Mouse (Mus musculus): Measurements from ENCODE around the gene Vps53. TPM values are rescaled to one million over a fixed set of nuclear protein-coding genes. Genes with fewer than 3 reads are reported as not detected.

The Vps53 gene
- polyA plus RNA-seq, 1 experiment from 2014 or later: 36.9 TPM

- no peak overlapping the region for H3K27ac ChIP-seq (ENCODE audit: low read length)
- no peak overlapping the region for H3K4me2 ChIP-seq (ENCODE audit: low read depth, low read length)
- no peak overlapping the region for H3K9ac ChIP-seq (ENCODE audit: low read length)
- H3K4me1 ChIP-seq (replicated peaks; ENCODE audit: control insufficient read depth, insufficient read depth, low read length): peaks cover 13% of the 10 kb centered on the region; the same call in 1 of the 2 replicates
- no peaks in the 10 kb centered on the region for H3K9me3 ChIP-seq (ENCODE audit: control insufficient read depth, low read length)
- 87% methylated on average over 6 of the region's 6 CpGs for WGBS
- ATAC-seq (ENCODE audit: low read depth): no peak
- H3K36me3 ChIP-seq (ENCODE audit: control insufficient read depth, insufficient read depth, low read length): peaks cover 6% of the 10 kb centered on the region
- H3K4me3 ChIP-seq (ENCODE audit: low read length): no peak overlapping the region
- no peaks in the 10 kb centered on the region for H3K27me3 ChIP-seq (ENCODE audit: control insufficient read depth, insufficient read depth, low read depth, low read length)
These were observed 102.1 kb downstream of the Vps53 start for GRCm38 (mm10) chr11:76077341-76077740.

GRCm38 (mm10) chr11:76074296-76075093 lies 105.0 kb downstream of the Vps53 start:
- Histone ChIP-seq H3K4me1 (replicated peaks; ENCODE audit: control insufficient read depth, insufficient read depth, low read length) (peaks cover 11% of the 10 kb centered on the region; the same call in 1 of the 2 replicates), H3K36me3 (ENCODE audit: control insufficient read depth, insufficient read depth, low read length) (no peaks in the 10 kb centered on the region; the same call in 1 of the 2 replicates), H3K9ac (ENCODE audit: low read length) (no peak overlapping the region), H3K27ac (ENCODE audit: low read length) (peak overlapping the region; percentile 45), H3K27me3 (ENCODE audit: control insufficient read depth, insufficient read depth, low read depth, low read length) (no peaks in the 10 kb centered on the region), H3K9me3 (ENCODE audit: control insufficient read depth, low read length) (no peaks in the 10 kb centered on the region), H3K4me3 (ENCODE audit: low read length) (no peak overlapping the region), H3K4me2 (ENCODE audit: low read depth, low read length) (no peak overlapping the region)
- 33% methylated on average over 11 of the region's 11 CpGs for WGBS
- ATAC-seq (ENCODE audit: low read depth): peak; percentile 79

- Histone ChIP-seq H3K4me3 (ENCODE audit: low read length) (no peak overlapping the region), H3K4me1 (replicated peaks; ENCODE audit: control insufficient read depth, insufficient read depth, low read length) (0 out of 2 replicates have a peak, but pooled peaks cover 9% of the 10 kb centered on the region), H3K27me3 (ENCODE audit: control insufficient read depth, insufficient read depth, low read depth, low read length) (no peaks in the 10 kb centered on the region), H3K9me3 (ENCODE audit: control insufficient read depth, low read length) (no peaks in the 10 kb centered on the region), H3K36me3 (ENCODE audit: control insufficient read depth, insufficient read depth, low read length) (no peaks in the 10 kb centered on the region), H3K4me2 (ENCODE audit: low read depth, low read length) (no peak overlapping the region), H3K27ac (ENCODE audit: low read length) (no peak overlapping the region), H3K9ac (ENCODE audit: low read length) (no peak overlapping the region)
- WGBS: 61% methylated on average over 6 of the region's 6 CpGs
- ATAC-seq (ENCODE audit: low read depth): no peak
These were observed 109.6 kb downstream of the Vps53 start for GRCm38 (mm10) chr11:76069816-76070215.

- H3K4me3 ChIP-seq (ENCODE audit: low read length): no peak overlapping the region
- H3K27ac ChIP-seq (ENCODE audit: low read length): no peak overlapping the region
- no peak for ATAC-seq (ENCODE audit: low read depth)
- WGBS: 81% methylated on average over 15 of the region's 15 CpGs
- H3K4me2 ChIP-seq (ENCODE audit: low read depth, low read length): no peak overlapping the region
- 0 out of 2 replicates have a peak, but pooled peaks cover 4% of the 10 kb centered on the region for H3K4me1 ChIP-seq (replicated peaks; ENCODE audit: control insufficient read depth, insufficient read depth, low read length)
- H3K9me3 ChIP-seq (ENCODE audit: control insufficient read depth, low read length): no peaks in the 10 kb centered on the region
- no peaks in the 10 kb centered on the region for H3K27me3 ChIP-seq (ENCODE audit: control insufficient read depth, insufficient read depth, low read depth, low read length)
- peaks cover 4% of the 10 kb centered on the region; the same call in 1 of the 2 replicates for H3K36me3 ChIP-seq (ENCODE audit: control insufficient read depth, insufficient read depth, low read length)
- H3K9ac ChIP-seq (ENCODE audit: low read length): no peak overlapping the region
These were observed 112.8 kb downstream of the Vps53 start for GRCm38 (mm10) chr11:76066563-76067156.

- no peaks in the 10 kb centered on the region for H3K9me3 ChIP-seq (ENCODE audit: control insufficient read depth, low read length)
- ATAC-seq (ENCODE audit: low read depth): no peak
- peaks cover 4% of the 10 kb centered on the region; the same call in 1 of the 2 replicates for H3K4me1 ChIP-seq (replicated peaks; ENCODE audit: control insufficient read depth, insufficient read depth, low read length)
- no peak overlapping the region for H3K27ac ChIP-seq (ENCODE audit: low read length)
- H3K36me3 ChIP-seq (ENCODE audit: control insufficient read depth, insufficient read depth, low read length): peaks cover 4% of the 10 kb centered on the region; the same call in 1 of the 2 replicates
- no peak overlapping the region for H3K4me3 ChIP-seq (ENCODE audit: low read length)
- H3K27me3 ChIP-seq (ENCODE audit: control insufficient read depth, insufficient read depth, low read depth, low read length): no peaks in the 10 kb centered on the region
- 64% methylated on average over 9 of the region's 9 CpGs for WGBS
- no peak overlapping the region for H3K9ac ChIP-seq (ENCODE audit: low read length)
- H3K4me2 ChIP-seq (ENCODE audit: low read depth, low read length): no peak overlapping the region
These were observed 113.8 kb downstream of the Vps53 start for GRCm38 (mm10) chr11:76065521-76066095.

- H3K4me1 ChIP-seq (replicated peaks; ENCODE audit: control insufficient read depth, insufficient read depth, low read length): peaks cover 13% of the 10 kb centered on the region
- H3K4me3 ChIP-seq (ENCODE audit: low read length): no peak overlapping the region
- no peaks in the 10 kb centered on the region for H3K27me3 ChIP-seq (ENCODE audit: control insufficient read depth, insufficient read depth, low read depth, low read length)
- H3K36me3 ChIP-seq (ENCODE audit: control insufficient read depth, insufficient read depth, low read length): peaks cover 4% of the 10 kb centered on the region; the same call in 1 of the 2 replicates
- no peak for ATAC-seq (ENCODE audit: low read depth)
- WGBS: 81% methylated on average over 7 of the region's 7 CpGs
- H3K4me2 ChIP-seq (ENCODE audit: low read depth, low read length): no peak overlapping the region
- no peaks in the 10 kb centered on the region for H3K9me3 ChIP-seq (ENCODE audit: control insufficient read depth, low read length)
- H3K9ac ChIP-seq (ENCODE audit: low read length): no peak overlapping the region
- no peak overlapping the region for H3K27ac ChIP-seq (ENCODE audit: low read length)
These were observed 115.0 kb downstream of the Vps53 start for GRCm38 (mm10) chr11:76064411-76064810.

- Histone ChIP-seq H3K27me3 (ENCODE audit: control insufficient read depth, insufficient read depth, low read depth, low read length) (no peaks in the 10 kb centered on the region), H3K9me3 (ENCODE audit: control insufficient read depth, low read length) (no peaks in the 10 kb centered on the region), H3K4me1 (replicated peaks; ENCODE audit: control insufficient read depth, insufficient read depth, low read length) (peaks cover 15% of the 10 kb centered on the region), H3K4me2 (ENCODE audit: low read depth, low read length) (no peak overlapping the region), H3K4me3 (ENCODE audit: low read length) (no peak overlapping the region), H3K27ac (ENCODE audit: low read length) (peak overlapping the region; percentile 78; the same call in 1 of the 2 replicates), H3K36me3 (ENCODE audit: control insufficient read depth, insufficient read depth, low read length) (peaks cover 4% of the 10 kb centered on the region; the same call in 1 of the 2 replicates), H3K9ac (ENCODE audit: low read length) (no peak overlapping the region)
- 83% methylated on average over 2 of the region's 2 CpGs for WGBS
- no peak for ATAC-seq (ENCODE audit: low read depth)
These were observed 118.5 kb downstream of the Vps53 start for GRCm38 (mm10) chr11:76060906-76061305.

GRCm38 (mm10) chr11:76059971-76060370 lies 119.5 kb downstream of the Vps53 start:
- 13% methylated on average over 7 of the region's 7 CpGs for WGBS
- no peaks in the 10 kb centered on the region for H3K27me3 ChIP-seq (ENCODE audit: control insufficient read depth, insufficient read depth, low read depth, low read length)

GRCm38 (mm10) chr11:76056487-76056886 lies 123.0 kb downstream of the Vps53 start:
- WGBS: 29% methylated on average over 3 of the region's 3 CpGs
- H3K36me3 ChIP-seq (ENCODE audit: control insufficient read depth, insufficient read depth, low read length): no peaks in the 10 kb centered on the region; the same call in 1 of the 2 replicates
- H3K9me3 ChIP-seq (ENCODE audit: control insufficient read depth, low read length): no peaks in the 10 kb centered on the region
- no peak overlapping the region for H3K4me3 ChIP-seq (ENCODE audit: low read length)
- no peak overlapping the region for H3K27ac ChIP-seq (ENCODE audit: low read length)
- no peaks in the 10 kb centered on the region for H3K27me3 ChIP-seq (ENCODE audit: control insufficient read depth, insufficient read depth, low read depth, low read length)
- no peak overlapping the region for H3K9ac ChIP-seq (ENCODE audit: low read length)
- H3K4me2 ChIP-seq (ENCODE audit: low read depth, low read length): no peak overlapping the region
- peaks cover 13% of the 10 kb centered on the region for H3K4me1 ChIP-seq (replicated peaks; ENCODE audit: control insufficient read depth, insufficient read depth, low read length)
- ATAC-seq (ENCODE audit: low read depth): no peak

More at GRCm38 (mm10) chr11:76059971-76060370, 119.5 kb downstream of the Vps53 start:
- Histone ChIP-seq H3K4me3 (ENCODE audit: low read length) (no peak overlapping the region), H3K9me3 (ENCODE audit: control insufficient read depth, low read length) (no peaks in the 10 kb centered on the region), H3K4me1 (replicated peaks; ENCODE audit: control insufficient read depth, insufficient read depth, low read length) (peaks cover 13% of the 10 kb centered on the region), H3K36me3 (ENCODE audit: control insufficient read depth, insufficient read depth, low read length) (peaks cover 4% of the 10 kb centered on the region; the same call in 1 of the 2 replicates), H3K9ac (ENCODE audit: low read length) (no peak overlapping the region; the same call in 1 of the 2 replicates), H3K27ac (ENCODE audit: low read length) (peak overlapping the region; percentile 78), H3K4me2 (ENCODE audit: low read depth, low read length) (no peak overlapping the region)
- ATAC-seq (ENCODE audit: low read depth): peak; percentile 60

All from lung, embryonic 16.5 days (tissue).